Mouse (Mus musculus): ENCODE results near the gene Farsa. TPM values are rescaled to one million over a fixed set of nuclear protein-coding genes. Genes with fewer than 3 reads are reported as not detected.
A peak's percentile ranks its signal among the peaks of the same experiment; 100 is the strongest.

Gene Farsa
- polyA plus RNA-seq, 1 experiment = 50.4 TPM

DNA sequence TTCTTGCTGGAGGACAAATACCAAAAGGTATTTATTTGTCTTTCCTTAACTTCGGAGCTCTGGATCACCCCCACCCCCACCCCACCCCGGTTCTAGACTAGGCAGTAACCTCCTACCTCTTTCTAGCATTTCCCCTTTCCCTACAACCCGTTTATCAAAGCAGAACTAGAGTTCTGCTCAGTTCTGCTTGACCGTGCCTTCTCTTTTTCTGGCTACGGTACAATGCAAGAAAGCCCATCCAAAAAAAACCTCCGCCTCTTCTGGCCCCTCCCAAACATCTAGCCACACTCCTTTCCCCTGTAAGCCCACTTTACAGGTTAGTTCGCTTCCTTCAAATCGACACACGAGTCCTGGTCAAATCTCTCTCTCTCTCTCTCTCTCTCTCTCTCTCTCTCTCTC lies 56.7 kb downstream of the Farsa start:
- H3K4me3 ChIP-seq (ENCODE audit: control insufficient read depth, low read depth, low read length) = peak overlapping the region; percentile 77
- no peaks in the 10 kb centered on the region for H3K36me3 ChIP-seq (ENCODE audit: control insufficient read depth, insufficient read depth, low read length)
- H3K4me1 ChIP-seq (ENCODE audit: control insufficient read depth, insufficient read depth, low read length) = peaks cover 21% of the 10 kb centered on the region
- TF ChIP-seq CTCF (IDR thresholded peaks at IDR 0.05; ENCODE audit: control insufficient read depth, insufficient read depth, insufficient replicate concordance, low read depth, low read length) (no peak), POLR2A (IDR thresholded peaks at IDR 0.05; ENCODE audit: control insufficient read depth, low read depth, low read length) (no peak)
- H3K27ac ChIP-seq (ENCODE audit: control insufficient read depth, insufficient read depth, low read depth, low read length) = no peak overlapping the region
- no peaks in the 10 kb centered on the region; the same call in 1 of the 2 replicates for H3K27me3 ChIP-seq (ENCODE audit: control insufficient read depth, insufficient read depth, low read length)

DNA sequence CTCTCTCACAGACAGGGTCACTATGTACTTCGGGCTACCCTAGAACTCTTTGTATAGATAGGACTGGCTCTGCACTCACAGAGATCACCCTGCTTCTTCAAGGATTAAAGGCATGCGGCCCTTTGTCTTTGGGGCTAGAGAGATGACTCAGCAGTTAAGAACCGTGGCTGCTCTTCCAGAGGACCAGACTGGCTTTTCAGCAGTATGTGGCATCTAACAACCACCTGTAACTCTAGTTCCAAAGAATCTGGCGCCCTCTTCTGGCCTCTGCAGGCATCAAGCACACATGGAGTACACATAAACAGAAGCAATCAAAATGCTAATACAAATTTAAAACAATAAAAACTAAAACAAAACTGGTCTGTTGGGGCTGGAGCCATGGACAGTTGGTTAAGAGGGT lies 57.2 kb downstream of the Farsa start:
- peaks cover 16% of the 10 kb centered on the region for H3K4me1 ChIP-seq (ENCODE audit: control insufficient read depth, insufficient read depth, low read length)
- no peaks in the 10 kb centered on the region for H3K27me3 ChIP-seq (ENCODE audit: control insufficient read depth, insufficient read depth, low read length)
- TF ChIP-seq CTCF (IDR thresholded peaks at IDR 0.05; ENCODE audit: control insufficient read depth, insufficient read depth, insufficient replicate concordance, low read depth, low read length) (no peak), POLR2A (IDR thresholded peaks at IDR 0.05; ENCODE audit: control insufficient read depth, low read depth, low read length) (no peak)
- H3K36me3 ChIP-seq (ENCODE audit: control insufficient read depth, insufficient read depth, low read length) = no peaks in the 10 kb centered on the region
- H3K4me3 ChIP-seq (ENCODE audit: control insufficient read depth, low read depth, low read length) = no peak overlapping the region
- H3K27ac ChIP-seq (ENCODE audit: control insufficient read depth, insufficient read depth, low read depth, low read length) = no peak overlapping the region

DNA sequence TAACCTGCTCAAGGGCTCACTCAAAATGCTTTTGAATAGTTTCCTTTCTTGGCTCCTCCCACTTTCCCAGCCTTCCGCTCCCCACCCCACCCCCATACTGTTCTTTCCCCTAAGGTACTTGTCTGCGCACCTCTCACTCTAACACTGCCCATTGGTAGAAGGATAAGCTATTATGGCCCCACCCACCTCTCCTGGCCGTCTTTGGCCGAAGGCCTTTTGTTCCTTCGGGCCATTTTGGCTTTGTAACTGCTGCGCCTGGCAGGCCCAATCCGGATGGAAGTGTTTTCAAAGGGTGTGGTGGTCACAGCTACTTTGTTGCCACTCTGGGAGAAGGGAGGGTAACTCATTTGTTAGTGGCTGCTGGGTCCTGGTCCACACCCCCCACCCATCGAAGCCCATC lies 58.5 kb downstream of the Farsa start:
- Histone ChIP-seq H3K36me3 (ENCODE audit: control insufficient read depth, insufficient read depth, low read length) (no peaks in the 10 kb centered on the region), H3K4me1 (ENCODE audit: control insufficient read depth, insufficient read depth, low read length) (peaks cover 14% of the 10 kb centered on the region), H3K4me3 (ENCODE audit: control insufficient read depth, low read depth, low read length) (no peak overlapping the region), H3K27me3 (ENCODE audit: control insufficient read depth, insufficient read depth, low read length) (no peaks in the 10 kb centered on the region), H3K27ac (ENCODE audit: control insufficient read depth, insufficient read depth, low read depth, low read length) (no peak overlapping the region)
- TF ChIP-seq POLR2A (IDR thresholded peaks at IDR 0.05; ENCODE audit: control insufficient read depth, low read depth, low read length) (no peak), CTCF (IDR thresholded peaks at IDR 0.05; ENCODE audit: control insufficient read depth, insufficient read depth, insufficient replicate concordance, low read depth, low read length) (no peak)

DNA sequence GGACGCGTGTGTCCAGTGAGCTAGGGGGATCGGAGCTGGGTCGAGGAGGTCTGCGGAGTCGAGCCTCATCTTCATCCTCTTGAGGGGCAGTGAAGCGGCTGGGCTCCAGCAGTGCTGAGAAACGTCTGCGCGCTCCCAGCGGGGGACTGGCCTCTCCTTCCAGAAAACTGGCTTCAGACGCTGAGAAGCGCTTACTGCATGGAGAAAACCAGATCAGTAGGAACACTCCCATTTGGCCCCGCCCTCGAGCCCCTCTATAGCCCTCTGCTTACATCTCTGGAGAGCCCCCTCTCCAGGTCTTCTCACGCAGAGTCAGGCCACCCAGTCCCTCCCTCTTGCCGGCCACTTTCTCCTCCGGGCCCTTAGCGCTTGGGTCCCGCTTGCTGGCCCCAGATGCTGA lies 61.0 kb downstream of the Farsa start:
- Histone ChIP-seq H3K4me3 (ENCODE audit: control insufficient read depth, low read depth, low read length) (no peak overlapping the region; the same call in 1 of the 2 replicates), H3K27me3 (ENCODE audit: control insufficient read depth, insufficient read depth, low read length) (no peaks in the 10 kb centered on the region), H3K27ac (ENCODE audit: control insufficient read depth, insufficient read depth, low read depth, low read length) (no peak overlapping the region), H3K36me3 (ENCODE audit: control insufficient read depth, insufficient read depth, low read length) (no peaks in the 10 kb centered on the region), H3K4me1 (ENCODE audit: control insufficient read depth, insufficient read depth, low read length) (peaks cover 7% of the 10 kb centered on the region)
- TF ChIP-seq CTCF (IDR thresholded peaks at IDR 0.05; ENCODE audit: control insufficient read depth, insufficient read depth, insufficient replicate concordance, low read depth, low read length) = no peak
- TF ChIP-seq POLR2A (IDR thresholded peaks at IDR 0.05; ENCODE audit: control insufficient read depth, low read depth, low read length) = no peak

DNA sequence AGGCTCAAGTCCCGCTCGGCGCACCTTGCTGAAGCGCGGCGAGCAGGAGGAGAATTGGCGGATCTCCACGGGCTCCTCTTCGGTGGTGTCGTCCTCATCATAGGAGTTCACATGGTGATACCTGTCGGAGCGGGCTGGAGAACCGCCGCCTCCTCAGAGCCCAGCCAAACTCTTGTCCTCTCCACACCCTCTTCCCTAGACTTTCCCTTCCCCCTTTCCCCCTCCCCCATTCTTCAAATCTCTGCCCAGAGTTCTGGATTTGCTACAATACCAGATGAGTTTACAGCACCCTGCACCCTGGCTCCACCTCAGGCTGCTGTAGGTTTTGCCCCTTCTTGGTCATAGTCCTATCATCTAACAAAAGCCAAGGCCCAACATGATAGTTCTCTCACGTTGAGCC lies 61.9 kb downstream of the Farsa start:
- Histone ChIP-seq H3K4me1 (ENCODE audit: control insufficient read depth, insufficient read depth, low read length) (peaks cover under 1% of the 10 kb centered on the region; the same call in 1 of the 2 replicates), H3K36me3 (ENCODE audit: control insufficient read depth, insufficient read depth, low read length) (no peaks in the 10 kb centered on the region), H3K27me3 (ENCODE audit: control insufficient read depth, insufficient read depth, low read length) (no peaks in the 10 kb centered on the region), H3K4me3 (ENCODE audit: control insufficient read depth, low read depth, low read length) (no peak overlapping the region), H3K27ac (ENCODE audit: control insufficient read depth, insufficient read depth, low read depth, low read length) (no peak overlapping the region)
- TF ChIP-seq POLR2A (IDR thresholded peaks at IDR 0.05; ENCODE audit: control insufficient read depth, low read depth, low read length) (no peak), CTCF (IDR thresholded peaks at IDR 0.05; ENCODE audit: control insufficient read depth, insufficient read depth, insufficient replicate concordance, low read depth, low read length) (no peak)

Other genes with a start within 250 kb of the Farsa start
- gene Ier2, start 194.1 kb upstream of the Farsa start, polyA plus RNA-seq (2012; rRNA removed) = 2.1 and 2.3 TPM in 2 replicates
- 131 and 161 TPM in 2 replicates for gene Trmt1, start 170.7 kb upstream of the Farsa start, polyA plus RNA-seq (2012; rRNA removed)
- gene Nacc1, start 169.1 kb upstream of the Farsa start, polyA plus RNA-seq (2012; rRNA removed) = 27.5 and 28.2 TPM in 2 replicates
- gene Lyl1, start 155.5 kb upstream of the Farsa start, polyA plus RNA-seq (2012; rRNA removed) = 0.93 and 1.2 TPM in 2 replicates
- gene G430095P16Rik, start 134.0 kb upstream of the Farsa start, polyA plus RNA-seq (2012; rRNA removed) = 0.32 TPM in 2 replicates
- 4.3 and 5.0 TPM in 2 replicates for gene Nfix, start 56.6 kb upstream of the Farsa start, polyA plus RNA-seq (2012; rRNA removed)
- 27.1 and 29.7 TPM in 2 replicates for gene Dand5, start 34.2 kb upstream of the Farsa start, polyA plus RNA-seq (2012; rRNA removed)
- gene Gadd45gip1, start 25.5 kb upstream of the Farsa start, polyA plus RNA-seq (2012; rRNA removed) = 9.4 and 12.0 TPM in 2 replicates
- gene Rad23a, start 16.3 kb upstream of the Farsa start, polyA plus RNA-seq (2012; rRNA removed) = 106 and 110 TPM in 2 replicates
- gene Calr, start 10.1 kb upstream of the Farsa start, polyA plus RNA-seq (2012; rRNA removed) = 318 and 384 TPM in 2 replicates
- 101 and 138 TPM in 2 replicates for gene Syce2, start 15.1 kb downstream of the Farsa start, polyA plus RNA-seq (2012; rRNA removed)
- 8.1 and 10.5 TPM in 2 replicates for gene Gcdh, start 36.9 kb downstream of the Farsa start, polyA plus RNA-seq (2012; rRNA removed)
- 0.36 and 0.48 TPM in 2 replicates for gene Klf1, start 44.9 kb downstream of the Farsa start, polyA plus RNA-seq (2012; rRNA removed)
- 1.6 and 2.1 TPM in 2 replicates for gene Dnase2a, start 51.6 kb downstream of the Farsa start, polyA plus RNA-seq (2012; rRNA removed)
- gene Mast1, start 80.4 kb downstream of the Farsa start, polyA plus RNA-seq (2012; rRNA removed) = 1.5 and 1.6 TPM in 2 replicates
- gene Rtbdn, start 90.0 kb downstream of the Farsa start, polyA plus RNA-seq (2012; rRNA removed) = 0.30 and 0.32 TPM in 2 replicates
- gene Gm49661, start 112.4 kb downstream of the Farsa start, polyA plus RNA-seq (2012; rRNA removed) = 477 and 542 TPM in 2 replicates
- 59.6 and 68.5 TPM in 2 replicates for gene Prdx2, start 112.6 kb downstream of the Farsa start, polyA plus RNA-seq (2012; rRNA removed)
- gene Rnaseh2a, start 112.8 kb downstream of the Farsa start, polyA plus RNA-seq (2012; rRNA removed) = 1,424 and 1,585 TPM in 2 replicates
- 5.7 and 9.3 TPM in 2 replicates for gene Junb, start 121.7 kb downstream of the Farsa start, polyA plus RNA-seq (2012; rRNA removed)
- 55.4 and 62.0 TPM in 2 replicates for gene Hook2, start 133.6 kb downstream of the Farsa start, polyA plus RNA-seq (2012; rRNA removed)
- 0.08 TPM in 1 of 2 replicates, not detected in the other for gene Best2, start 157.5 kb downstream of the Farsa start, polyA plus RNA-seq (2012; rRNA removed)
- gene Asna1, start 168.3 kb downstream of the Farsa start, polyA plus RNA-seq (2012; rRNA removed) = 203 and 208 TPM in 2 replicates
- gene Trir, start 169.8 kb downstream of the Farsa start, polyA plus RNA-seq (2012; rRNA removed) = 82.1 and 88.6 TPM in 2 replicates
- 44.7 and 44.9 TPM in 2 replicates for gene Tnpo2, start 179.9 kb downstream of the Farsa start, polyA plus RNA-seq (2012; rRNA removed)
- gene Fbxw9, start 203.1 kb downstream of the Farsa start, polyA plus RNA-seq (2012; rRNA removed) = 83.8 and 91.5 TPM in 2 replicates
- gene Gm5741, start 211.0 kb downstream of the Farsa start, polyA plus RNA-seq (2012; rRNA removed) = not detected in 2 replicates
- gene Dhps, start 214.8 kb downstream of the Farsa start, polyA plus RNA-seq (2012; rRNA removed) = 20.0 and 22.2 TPM in 2 replicates
- 32.1 and 32.6 TPM in 2 replicates for gene Wdr83os, start 223.8 kb downstream of the Farsa start, polyA plus RNA-seq (2012; rRNA removed)
- 21.1 and 21.4 TPM in 2 replicates for gene Wdr83, start 224.3 kb downstream of the Farsa start, polyA plus RNA-seq (2012; rRNA removed)
- 19.3 and 19.6 TPM in 2 replicates for gene Man2b1, start 226.3 kb downstream of the Farsa start, polyA plus RNA-seq (2012; rRNA removed)